Mouse (Mus musculus): ENCODE data around the gene Srcin1. TPM values are rescaled to one million over a fixed set of nuclear protein-coding genes. Genes with fewer than 3 reads are reported as not detected.
A peak's percentile ranks its signal among the peaks of the same experiment; 100 is the strongest.

Gene Srcin1
- polyA plus RNA-seq, 1 experiment, result 0.32 TPM

- WGBS, result 97% methylated on average over 7 of the region's 7 CpGs
- H3K4me1 ChIP-seq (replicated peaks; ENCODE audit: control insufficient read depth, insufficient read depth, low read length), result no peaks in the 10 kb centered on the region
- no peak overlapping the region for H3K4me3 ChIP-seq (ENCODE audit: control insufficient read depth, insufficient read depth, low read length)
- no peaks in the 10 kb centered on the region; the same call in 1 of the 2 replicates for H3K27me3 ChIP-seq (ENCODE audit: control insufficient read depth, insufficient read depth, low read length)
- no peak for DNase-seq
- no peak overlapping the region for H3K27ac ChIP-seq (ENCODE audit: control insufficient read depth, insufficient read depth, low read length)
- no peak for TF ChIP-seq POLR2A (IDR thresholded peaks at IDR 0.05; ENCODE audit: control insufficient read depth, extremely low read depth, insufficient read depth, low read length, poor library complexity)
- no peak for TF ChIP-seq CTCF (IDR thresholded peaks at IDR 0.05; ENCODE audit: borderline replicate concordance, control insufficient read depth, extremely low read depth, insufficient read depth, low read length, poor library complexity)
- no peaks in the 10 kb centered on the region for H3K36me3 ChIP-seq (ENCODE audit: control insufficient read depth, insufficient read depth, low read length)
Observed at GRCm38 (mm10) chr11:97520541-97520940, 55.4 kb downstream of the Srcin1 start.

GRCm38 (mm10) chr11:97513066-97513465, 62.9 kb downstream of the Srcin1 start:
- no peak overlapping the region for H3K4me3 ChIP-seq (ENCODE audit: control insufficient read depth, insufficient read depth, low read length)
- H3K4me1 ChIP-seq (replicated peaks; ENCODE audit: control insufficient read depth, insufficient read depth, low read length), result peaks cover 40% of the 10 kb centered on the region
- H3K27me3 ChIP-seq (ENCODE audit: control insufficient read depth, insufficient read depth, low read length), result no peaks in the 10 kb centered on the region
- no peak for TF ChIP-seq CTCF (IDR thresholded peaks at IDR 0.05; ENCODE audit: borderline replicate concordance, control insufficient read depth, extremely low read depth, insufficient read depth, low read length, poor library complexity)
- no peak for TF ChIP-seq POLR2A (IDR thresholded peaks at IDR 0.05; ENCODE audit: control insufficient read depth, extremely low read depth, insufficient read depth, low read length, poor library complexity)
- H3K27ac ChIP-seq (ENCODE audit: control insufficient read depth, insufficient read depth, low read length), result no peak overlapping the region
- H3K36me3 ChIP-seq (ENCODE audit: control insufficient read depth, insufficient read depth, low read length), result no peaks in the 10 kb centered on the region
- DNase-seq, result no peak
- 98% methylated on average over 3 of the region's 3 CpGs for WGBS

- no peaks in the 10 kb centered on the region for H3K36me3 ChIP-seq (ENCODE audit: control insufficient read depth, insufficient read depth, low read length)
- H3K27ac ChIP-seq (ENCODE audit: control insufficient read depth, insufficient read depth, low read length), result peak overlapping the region; percentile 31; the same call in 1 of the 2 replicates
- 80% methylated on average over 6 of the region's 6 CpGs for WGBS
- H3K4me3 ChIP-seq (ENCODE audit: control insufficient read depth, insufficient read depth, low read length), result peak overlapping the region; percentile 32
- H3K4me1 ChIP-seq (replicated peaks; ENCODE audit: control insufficient read depth, insufficient read depth, low read length), result peaks cover 46% of the 10 kb centered on the region
- H3K27me3 ChIP-seq (ENCODE audit: control insufficient read depth, insufficient read depth, low read length), result no peaks in the 10 kb centered on the region
- DNase-seq, result no peak
- TF ChIP-seq CTCF (IDR thresholded peaks at IDR 0.05; ENCODE audit: borderline replicate concordance, control insufficient read depth, extremely low read depth, insufficient read depth, low read length, poor library complexity) (no peak), POLR2A (IDR thresholded peaks at IDR 0.05; ENCODE audit: control insufficient read depth, extremely low read depth, insufficient read depth, low read length, poor library complexity) (no peak)
Observed at GRCm38 (mm10) chr11:97512511-97512910, 63.5 kb downstream of the Srcin1 start.

GRCm38 (mm10) chr11:97511661-97512369, 64.2 kb downstream of the Srcin1 start:
- no peaks in the 10 kb centered on the region for H3K27me3 ChIP-seq (ENCODE audit: control insufficient read depth, insufficient read depth, low read length)
- peak overlapping the region; percentile 32 for H3K4me3 ChIP-seq (ENCODE audit: control insufficient read depth, insufficient read depth, low read length)
- H3K27ac ChIP-seq (ENCODE audit: control insufficient read depth, insufficient read depth, low read length), result peak overlapping the region; percentile 31; the same call in 1 of the 2 replicates
- peak; percentile 62 for DNase-seq
- WGBS, result 39% methylated on average over 13 of the region's 13 CpGs
- H3K36me3 ChIP-seq (ENCODE audit: control insufficient read depth, insufficient read depth, low read length), result no peaks in the 10 kb centered on the region
- peaks cover 46% of the 10 kb centered on the region for H3K4me1 ChIP-seq (replicated peaks; ENCODE audit: control insufficient read depth, insufficient read depth, low read length)
- TF ChIP-seq CTCF (IDR thresholded peaks at IDR 0.05; ENCODE audit: borderline replicate concordance, control insufficient read depth, extremely low read depth, insufficient read depth, low read length, poor library complexity) (no peak), POLR2A (IDR thresholded peaks at IDR 0.05; ENCODE audit: control insufficient read depth, extremely low read depth, insufficient read depth, low read length, poor library complexity) (no peak)

GRCm38 (mm10) chr11:97510966-97511660, 64.9 kb downstream of the Srcin1 start:
- peak; percentile 62 for DNase-seq
- H3K27me3 ChIP-seq (ENCODE audit: control insufficient read depth, insufficient read depth, low read length), result no peaks in the 10 kb centered on the region
- no peak overlapping the region for H3K4me3 ChIP-seq (ENCODE audit: control insufficient read depth, insufficient read depth, low read length)
- H3K27ac ChIP-seq (ENCODE audit: control insufficient read depth, insufficient read depth, low read length), result no peak overlapping the region
- no peaks in the 10 kb centered on the region for H3K36me3 ChIP-seq (ENCODE audit: control insufficient read depth, insufficient read depth, low read length)
- TF ChIP-seq CTCF (IDR thresholded peaks at IDR 0.05; ENCODE audit: borderline replicate concordance, control insufficient read depth, extremely low read depth, insufficient read depth, low read length, poor library complexity) (peak; percentile 78; the same call in 1 of the 2 replicates), POLR2A (IDR thresholded peaks at IDR 0.05; ENCODE audit: control insufficient read depth, extremely low read depth, insufficient read depth, low read length, poor library complexity) (no peak)
- 46% methylated on average over 10 of the region's 10 CpGs for WGBS
- peaks cover 48% of the 10 kb centered on the region for H3K4me1 ChIP-seq (replicated peaks; ENCODE audit: control insufficient read depth, insufficient read depth, low read length)

- H3K4me1 ChIP-seq (replicated peaks; ENCODE audit: control insufficient read depth, insufficient read depth, low read length), result peaks cover 48% of the 10 kb centered on the region
- TF ChIP-seq CTCF (IDR thresholded peaks at IDR 0.05; ENCODE audit: borderline replicate concordance, control insufficient read depth, extremely low read depth, insufficient read depth, low read length, poor library complexity) (no peak), POLR2A (IDR thresholded peaks at IDR 0.05; ENCODE audit: control insufficient read depth, extremely low read depth, insufficient read depth, low read length, poor library complexity) (no peak)
- DNase-seq, result peak; percentile 23
- no peaks in the 10 kb centered on the region for H3K27me3 ChIP-seq (ENCODE audit: control insufficient read depth, insufficient read depth, low read length)
- peak overlapping the region; percentile 65; the same call in 1 of the 2 replicates for H3K27ac ChIP-seq (ENCODE audit: control insufficient read depth, insufficient read depth, low read length)
- H3K4me3 ChIP-seq (ENCODE audit: control insufficient read depth, insufficient read depth, low read length), result no peak overlapping the region
- WGBS, result 46% methylated on average over 24 of the region's 24 CpGs
- H3K36me3 ChIP-seq (ENCODE audit: control insufficient read depth, insufficient read depth, low read length), result no peaks in the 10 kb centered on the region
Observed at GRCm38 (mm10) chr11:97509715-97510485, 66.1 kb downstream of the Srcin1 start.
